Mouse (Mus musculus): ENCODE results near the gene Peli3. TPM values are rescaled to one million over a fixed set of nuclear protein-coding genes. Genes with fewer than 3 reads are reported as not detected.

Gene Peli3
- polyA plus RNA-seq, 1 experiment from 2014 or later = 4.9 TPM

DNA sequence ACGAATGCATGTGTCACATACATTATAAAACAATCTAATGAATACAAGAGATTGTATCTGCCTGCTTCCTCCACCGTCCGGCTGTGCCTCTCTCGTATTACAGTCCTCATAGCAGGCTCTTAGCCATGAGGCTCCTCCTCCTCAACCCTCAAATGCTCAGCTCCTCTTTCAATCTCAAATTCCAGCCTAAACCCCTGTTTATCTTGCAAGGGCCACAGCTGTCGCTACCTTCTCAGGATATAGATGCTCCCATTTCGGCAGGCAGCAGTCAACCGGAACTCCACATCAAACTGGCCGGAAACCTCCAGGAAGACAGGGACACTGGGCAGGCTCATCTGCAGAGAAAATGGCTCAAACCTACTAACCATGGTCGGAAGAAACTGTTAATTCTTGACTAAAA, 44.0 kb downstream of the Peli3 start:
- Histone ChIP-seq H3K4me3 (ENCODE audit: low read depth, low read length) (no peak overlapping the region), H3K27ac (ENCODE audit: low read depth, low read length) (no peak overlapping the region), H3K4me1 (ENCODE audit: control insufficient read depth, insufficient read depth, low read length) (no peaks in the 10 kb centered on the region), H3K9me3 (replicated peaks; ENCODE audit: control insufficient read depth, low read length) (no peaks in the 10 kb centered on the region), H3K36me3 (ENCODE audit: control insufficient read depth, insufficient read depth, low read length) (peaks cover 61% of the 10 kb centered on the region), H3K9ac (ENCODE audit: low read length) (no peak overlapping the region), H3K4me2 (ENCODE audit: low read length) (no peak overlapping the region), H3K27me3 (replicated peaks; ENCODE audit: control insufficient read depth, insufficient read depth, low read length) (no peaks in the 10 kb centered on the region)
- ATAC-seq = no peak
- 91% methylated on average over 9 of the region's 9 CpGs for WGBS
- no peak for DNase-seq (ENCODE audit: low spot score)

DNA sequence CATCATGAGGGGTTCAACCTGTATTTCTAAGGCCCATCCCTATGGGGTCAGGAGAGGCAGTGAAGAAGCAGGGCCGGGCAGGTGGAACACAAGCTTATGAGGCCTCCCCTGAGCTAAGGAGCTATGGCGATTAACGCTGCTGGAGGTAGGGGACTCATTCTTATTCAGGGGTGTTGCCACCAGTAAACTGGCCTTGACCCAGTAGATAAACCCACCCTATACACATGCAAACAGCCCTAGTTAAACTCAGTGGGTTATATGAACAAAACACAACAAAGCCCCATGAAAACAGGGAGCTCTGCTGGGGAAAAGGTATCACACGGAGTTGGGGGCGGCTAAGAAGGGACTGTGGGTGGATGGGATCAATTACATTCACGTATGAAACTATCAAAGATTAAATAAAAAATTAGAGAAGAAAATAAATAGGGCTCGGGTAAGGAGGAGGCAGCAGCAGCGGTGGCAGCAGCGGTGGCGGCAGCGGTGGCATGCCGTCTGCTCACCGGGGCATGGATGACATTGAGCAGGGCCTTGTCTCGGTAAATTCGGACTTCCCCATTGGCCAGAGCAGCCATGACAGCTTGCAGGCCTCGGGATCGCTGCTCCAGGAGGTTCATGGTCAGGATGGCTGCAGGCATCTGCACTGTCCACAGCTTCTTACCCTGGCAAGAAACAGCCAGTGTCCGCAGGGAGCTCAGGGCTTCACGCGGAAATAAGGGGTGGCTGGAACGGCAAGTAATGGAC, 46.0 kb downstream of the Peli3 start:
- no peaks in the 10 kb centered on the region for H3K27me3 ChIP-seq (replicated peaks; ENCODE audit: control insufficient read depth, insufficient read depth, low read length)
- WGBS = 50% methylated on average over 21 of the region's 21 CpGs
- no peak overlapping the region for H3K27ac ChIP-seq (ENCODE audit: low read depth, low read length)
- H3K4me2 ChIP-seq (ENCODE audit: low read length) = no peak overlapping the region
- H3K9me3 ChIP-seq (replicated peaks; ENCODE audit: control insufficient read depth, low read length) = no peaks in the 10 kb centered on the region
- DNase-seq (ENCODE audit: low spot score) = no peak
- H3K9ac ChIP-seq (ENCODE audit: low read length) = no peak overlapping the region
- ATAC-seq = no peak
- no peak overlapping the region for H3K4me3 ChIP-seq (ENCODE audit: low read depth, low read length)
- peaks cover 53% of the 10 kb centered on the region for H3K36me3 ChIP-seq (ENCODE audit: control insufficient read depth, insufficient read depth, low read length)
- H3K4me1 ChIP-seq (ENCODE audit: control insufficient read depth, insufficient read depth, low read length) = no peaks in the 10 kb centered on the region

DNA sequence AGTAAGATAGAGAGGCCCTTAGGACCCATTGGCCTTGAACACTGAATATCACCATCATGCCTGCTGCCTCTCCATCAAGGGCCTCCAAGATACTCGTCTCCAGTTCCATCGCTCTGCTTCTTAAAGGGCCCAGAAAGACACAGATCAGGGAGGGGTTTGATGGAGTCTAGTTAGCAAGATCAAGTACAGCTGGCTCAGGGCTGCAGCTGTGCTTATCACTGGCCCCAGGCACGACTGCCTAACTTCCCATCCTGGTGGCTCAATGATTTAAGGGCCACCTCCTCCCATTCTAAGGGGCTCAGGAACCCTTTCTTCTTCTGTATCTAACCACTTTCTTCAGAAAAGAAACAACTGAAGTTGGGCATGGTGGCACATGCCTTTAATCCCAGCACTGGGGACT, 51.1 kb downstream of the Peli3 start:
- no peaks in the 10 kb centered on the region for H3K9me3 ChIP-seq (replicated peaks; ENCODE audit: control insufficient read depth, low read length)
- 86% methylated on average over 3 of the region's 3 CpGs for WGBS
- no peaks in the 10 kb centered on the region for H3K4me1 ChIP-seq (ENCODE audit: control insufficient read depth, insufficient read depth, low read length)
- no peaks in the 10 kb centered on the region for H3K27me3 ChIP-seq (replicated peaks; ENCODE audit: control insufficient read depth, insufficient read depth, low read length)
- peaks cover 41% of the 10 kb centered on the region for H3K36me3 ChIP-seq (ENCODE audit: control insufficient read depth, insufficient read depth, low read length)
- no peak overlapping the region for H3K9ac ChIP-seq (ENCODE audit: low read length)
- H3K27ac ChIP-seq (ENCODE audit: low read depth, low read length) = no peak overlapping the region
- DNase-seq (ENCODE audit: low spot score) (no peak), ATAC-seq (no peak)
- no peak overlapping the region for H3K4me3 ChIP-seq (ENCODE audit: low read depth, low read length)
- no peak overlapping the region for H3K4me2 ChIP-seq (ENCODE audit: low read length)

DNA sequence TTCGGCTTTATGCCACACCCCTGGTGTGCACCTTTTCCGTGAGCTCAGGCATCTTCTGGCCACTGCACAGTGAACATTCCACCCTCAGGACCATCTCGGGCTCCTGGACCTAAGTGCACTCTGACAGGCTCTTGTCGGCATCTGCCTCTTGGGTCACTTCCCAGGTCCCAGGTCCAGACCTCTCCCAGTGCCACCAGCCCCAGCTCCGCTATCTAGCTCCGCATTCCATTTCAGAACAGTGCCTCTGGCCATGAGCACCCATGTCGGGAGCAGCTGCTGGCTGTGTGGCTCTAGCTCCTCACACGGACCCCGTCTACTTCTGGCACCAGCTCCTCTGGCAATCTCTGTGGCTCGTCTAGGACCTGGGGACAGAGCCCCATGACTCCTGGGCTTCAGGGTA, 53.1 kb downstream of the Peli3 start:
- H3K9me3 ChIP-seq (replicated peaks; ENCODE audit: control insufficient read depth, low read length) = no peaks in the 10 kb centered on the region
- no peak overlapping the region for H3K9ac ChIP-seq (ENCODE audit: low read length)
- ATAC-seq (no peak), DNase-seq (ENCODE audit: low spot score) (no peak)
- no peaks in the 10 kb centered on the region for H3K27me3 ChIP-seq (replicated peaks; ENCODE audit: control insufficient read depth, insufficient read depth, low read length)
- 85% methylated on average over 10 of the region's 10 CpGs for WGBS
- no peak overlapping the region for H3K4me2 ChIP-seq (ENCODE audit: low read length)
- no peaks in the 10 kb centered on the region for H3K4me1 ChIP-seq (ENCODE audit: control insufficient read depth, insufficient read depth, low read length)
- no peak overlapping the region for H3K27ac ChIP-seq (ENCODE audit: low read depth, low read length)
- H3K4me3 ChIP-seq (ENCODE audit: low read depth, low read length) = no peak overlapping the region
- peaks cover 33% of the 10 kb centered on the region for H3K36me3 ChIP-seq (ENCODE audit: control insufficient read depth, insufficient read depth, low read length)

DNA sequence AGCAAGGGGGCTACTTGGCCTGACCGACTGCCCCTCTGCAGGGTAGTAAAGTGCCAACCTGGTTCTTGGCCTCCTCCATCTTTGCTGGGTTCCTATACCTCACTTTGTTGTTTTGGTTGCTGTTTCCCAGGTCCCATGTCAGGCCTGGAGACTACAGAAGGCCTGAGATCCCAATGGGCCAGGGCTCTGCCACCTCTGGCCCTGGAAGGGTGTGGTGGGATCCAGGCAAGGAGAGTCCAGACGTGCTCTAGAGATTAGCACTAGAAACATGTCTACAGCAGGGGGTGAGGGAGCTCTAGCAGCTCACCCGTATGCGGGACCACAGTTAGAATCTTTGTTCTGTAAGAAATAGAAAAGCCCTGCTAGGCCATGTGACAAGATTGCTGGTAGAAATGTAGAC, 59.0 kb downstream of the Peli3 start:
- WGBS = 79% methylated on average over 4 of the region's 4 CpGs

More for the DNA sequence above, 59.0 kb downstream of the Peli3 start:
- no peak overlapping the region for H3K4me3 ChIP-seq (ENCODE audit: low read depth, low read length)
- H3K4me2 ChIP-seq (ENCODE audit: low read length) = no peak overlapping the region
- no peak overlapping the region for H3K9ac ChIP-seq (ENCODE audit: low read length)
- H3K27ac ChIP-seq (ENCODE audit: low read depth, low read length) = no peak overlapping the region
- no peak for DNase-seq (ENCODE audit: low spot score)
- H3K4me1 ChIP-seq (ENCODE audit: control insufficient read depth, insufficient read depth, low read length) = no peaks in the 10 kb centered on the region
- no peak for ATAC-seq
- H3K27me3 ChIP-seq (replicated peaks; ENCODE audit: control insufficient read depth, insufficient read depth, low read length) = no peaks in the 10 kb centered on the region
- H3K9me3 ChIP-seq (replicated peaks; ENCODE audit: control insufficient read depth, low read length) = no peaks in the 10 kb centered on the region
- no peaks in the 10 kb centered on the region for H3K36me3 ChIP-seq (ENCODE audit: control insufficient read depth, insufficient read depth, low read length)

Other genes starting within 250 kb of the Peli3 start
- gene Gm960, start 244.5 kb downstream of the Peli3 start, polyA plus RNA-seq (2014; fragmentation: Nextera tagmentation; extraction: Ambion mirVana) = 4.1 and 5.0 TPM in 2 replicates
- 25.0 and 31.9 TPM in 2 replicates for gene Sptbn2, start 232.0 kb downstream of the Peli3 start, polyA plus RNA-seq (2014; fragmentation: Nextera tagmentation; extraction: Ambion mirVana)
- gene Rbm4b, start 186.6 kb downstream of the Peli3 start, polyA plus RNA-seq (2014; fragmentation: Nextera tagmentation; extraction: Ambion mirVana) = 185 and 194 TPM in 2 replicates
- gene Rbm4, start 149.2 kb downstream of the Peli3 start, polyA plus RNA-seq (2014; fragmentation: Nextera tagmentation; extraction: Ambion mirVana) = 132 and 140 TPM in 2 replicates
- gene Gm21992, start 131.5 kb downstream of the Peli3 start, polyA plus RNA-seq (2014; fragmentation: Nextera tagmentation; extraction: Ambion mirVana) = 9.4 TPM in 2 replicates
- gene Rbm14, start 131.5 kb downstream of the Peli3 start, polyA plus RNA-seq (2014; fragmentation: Nextera tagmentation; extraction: Ambion mirVana) = 69.1 and 79.5 TPM in 2 replicates
- gene Ccs, start 103.8 kb downstream of the Peli3 start, polyA plus RNA-seq (2014; fragmentation: Nextera tagmentation; extraction: Ambion mirVana) = 34.3 and 40.1 TPM in 2 replicates
- 0.50 and 0.69 TPM in 2 replicates for gene Ccdc87, start 103.8 kb downstream of the Peli3 start, polyA plus RNA-seq (2014; fragmentation: Nextera tagmentation; extraction: Ambion mirVana)
- 43.9 and 51.5 TPM in 2 replicates for gene Ctsf, start 88.0 kb downstream of the Peli3 start, polyA plus RNA-seq (2014; fragmentation: Nextera tagmentation; extraction: Ambion mirVana)
- 0.78 and 0.88 TPM in 2 replicates for gene Actn3, start 65.2 kb downstream of the Peli3 start, polyA plus RNA-seq (2014; fragmentation: Nextera tagmentation; extraction: Ambion mirVana)
- gene Zdhhc24, start 64.5 kb downstream of the Peli3 start, polyA plus RNA-seq (2014; fragmentation: Nextera tagmentation; extraction: Ambion mirVana) = 11.4 and 12.9 TPM in 2 replicates
- 9.0 and 14.5 TPM in 2 replicates for gene Bbs1, start 36.5 kb downstream of the Peli3 start, polyA plus RNA-seq (2014; fragmentation: Nextera tagmentation; extraction: Ambion mirVana)
- gene Dpp3, start 14.8 kb downstream of the Peli3 start, polyA plus RNA-seq (2014; fragmentation: Nextera tagmentation; extraction: Ambion mirVana) = 100.0 and 103 TPM in 2 replicates
- gene Mrpl11, start 19.0 kb upstream of the Peli3 start, polyA plus RNA-seq (2014; fragmentation: Nextera tagmentation; extraction: Ambion mirVana) = 145 and 148 TPM in 2 replicates
- gene Npas4, start 47.2 kb upstream of the Peli3 start, polyA plus RNA-seq (2014; fragmentation: Nextera tagmentation; extraction: Ambion mirVana) = 0.08 and 0.14 TPM in 2 replicates
- gene Slc29a2, start 80.7 kb upstream of the Peli3 start, polyA plus RNA-seq (2014; fragmentation: Nextera tagmentation; extraction: Ambion mirVana) = 7.4 and 8.0 TPM in 2 replicates
- gene B4gat1, start 95.7 kb upstream of the Peli3 start, polyA plus RNA-seq (2014; fragmentation: Nextera tagmentation; extraction: Ambion mirVana) = 45.4 and 55.1 TPM in 2 replicates
- gene AC124502.3, start 95.8 kb upstream of the Peli3 start, polyA plus RNA-seq (2014; fragmentation: Nextera tagmentation; extraction: Ambion mirVana) = 1.2 and 1.7 TPM in 2 replicates
- 56.2 and 56.8 TPM in 2 replicates for gene Brms1, start 98.2 kb upstream of the Peli3 start, polyA plus RNA-seq (2014; fragmentation: Nextera tagmentation; extraction: Ambion mirVana)
- 1.3 and 1.4 TPM in 2 replicates for gene Rin1, start 107.4 kb upstream of the Peli3 start, polyA plus RNA-seq (2014; fragmentation: Nextera tagmentation; extraction: Ambion mirVana)
- 12.5 and 16.2 TPM in 2 replicates for gene Cd248, start 125.0 kb upstream of the Peli3 start, polyA plus RNA-seq (2014; fragmentation: Nextera tagmentation; extraction: Ambion mirVana)
- 5.4 and 7.5 TPM in 2 replicates for gene Tmem151a, start 142.4 kb upstream of the Peli3 start, polyA plus RNA-seq (2014; fragmentation: Nextera tagmentation; extraction: Ambion mirVana)
- gene Yif1a, start 145.4 kb upstream of the Peli3 start, polyA plus RNA-seq (2014; fragmentation: Nextera tagmentation; extraction: Ambion mirVana) = 71.6 and 95.5 TPM in 2 replicates
- 350 and 370 TPM in 2 replicates for gene Cnih2, start 155.4 kb upstream of the Peli3 start, polyA plus RNA-seq (2014; fragmentation: Nextera tagmentation; extraction: Ambion mirVana)
- 247 and 250 TPM in 2 replicates for gene Rab1b, start 163.9 kb upstream of the Peli3 start, polyA plus RNA-seq (2014; fragmentation: Nextera tagmentation; extraction: Ambion mirVana)
- 26.2 and 41.1 TPM in 2 replicates for gene Klc2, start 175.4 kb upstream of the Peli3 start, polyA plus RNA-seq (2014; fragmentation: Nextera tagmentation; extraction: Ambion mirVana)